23 mouse cellular contexts compared by ENCODE assay signal in genomic region chr12:31574506-31574905, GRCm38 (mm10). TPM values are rescaled to one million over a fixed set of nuclear protein-coding genes. Genes with fewer than 3 reads are reported as not detected.
A peak's percentile ranks its signal among the peaks of the same experiment; 100 is the strongest.
DNase-seq lines count a peak whose midpoint lies in the region; ATAC-seq and TF ChIP-seq lines count a peak whose summit lies in the region.
"Had no signal": no experiment of that assay in that cellular context is flagged by ENCODE, and none has a peak within 500 bp of the region (broad histone marks: within the 10 kb centered on the region; RNA-seq: fewer than 3 reads in every experiment).

No protein-coding gene starts in this region.

- H3K4me3 ChIP-seq in myocyte: no peak overlapping the region
- H3K4me3 ChIP-seq in liver, embryonic 11.5 days (ENCODE audit: low read depth, low read length): no peak overlapping the region
- H3K4me3 ChIP-seq: embryonic facial prominence, embryonic 10.5 days; embryonic facial prominence, embryonic 12.5 days; forebrain, embryonic 13.5 days; forebrain, embryonic 15.5 days had no signal

- peak; percentile 25 for DNase-seq in heart, adult 11 months
- no peak for DNase-seq in heart, postnatal 10 days
- peak; percentile 43 for DNase-seq in 416B (ENCODE audit: low read depth)
- peak; percentile 61 for DNase-seq in NIH3T3 (ENCODE audit: low read depth)
- no peak for DNase-seq in liver, embryonic 11.5 days (ENCODE audit: low spot score)
- DNase-seq in layer of hippocampus, adult 18-20 months (ENCODE audit: low spot score in 2 of 2): no peak
- no peak for DNase-seq in cerebellum, adult 8-10 months
- DNase-seq: adrenal gland, adult 2 months; adrenal gland, postnatal 10 days; cerebellum, adult 11 months; cerebellum, adult 18-20 months; cerebellum, adult 9-10 months; cerebellum, postnatal 10 days; cerebellum, postnatal 25 days; forebrain, postnatal 0 days had no signal

- H3K4me2 ChIP-seq in myocyte (ENCODE audit: low read depth): peak overlapping the region; percentile 25
- H3K4me2 ChIP-seq in liver, embryonic 11.5 days: no peak overlapping the region
- H3K4me2 ChIP-seq: embryonic facial prominence, embryonic 12.5 days; forebrain, embryonic 13.5 days; forebrain, embryonic 15.5 days had no signal

- ATAC-seq in liver, embryonic 11.5 days (replicated peaks; ENCODE audit: low FRiP score): no peak
- ATAC-seq: forebrain, embryonic 13.5 days; forebrain, embryonic 15.5 days; forebrain, postnatal 0 days had no signal

- no peaks in the 10 kb centered on the region for H3K27me3 ChIP-seq in myocyte (ENCODE audit: control insufficient read depth, insufficient read depth, insufficient read length)
- H3K27me3 ChIP-seq in liver, embryonic 11.5 days (replicated peaks; ENCODE audit: control insufficient read depth, insufficient read depth, low read length): no peaks in the 10 kb centered on the region
- H3K27me3 ChIP-seq: embryonic facial prominence, embryonic 12.5 days; forebrain, embryonic 13.5 days; forebrain, embryonic 15.5 days had no signal

- no peaks in the 10 kb centered on the region for H3K79me2 ChIP-seq in myocyte (ENCODE audit: control insufficient read depth, insufficient read depth)

- H3K4me1 ChIP-seq in liver, embryonic 11.5 days (replicated peaks; ENCODE audit: control insufficient read depth, insufficient read depth, low read length): no peaks in the 10 kb centered on the region
- H3K4me1 ChIP-seq: embryonic facial prominence, embryonic 10.5 days; embryonic facial prominence, embryonic 12.5 days; forebrain, embryonic 13.5 days; forebrain, embryonic 15.5 days had no signal

- TF ChIP-seq POLR2A in myocyte (IDR thresholded peaks at IDR 0.05; ENCODE audit: insufficient read length, low read depth): no peak

- no peak overlapping the region for H3K27ac ChIP-seq in liver, embryonic 11.5 days (ENCODE audit: low read depth, low read length)
- H3K27ac ChIP-seq: embryonic facial prominence, embryonic 10.5 days; embryonic facial prominence, embryonic 12.5 days; forebrain, embryonic 13.5 days; forebrain, embryonic 15.5 days had no signal

- no peaks in the 10 kb centered on the region for H3K36me3 ChIP-seq in myocyte (ENCODE audit: control insufficient read depth, insufficient read depth)
- H3K36me3 ChIP-seq in liver, embryonic 11.5 days (ENCODE audit: control insufficient read depth, insufficient read depth, low read length): no peaks in the 10 kb centered on the region
- H3K36me3 ChIP-seq: embryonic facial prominence, embryonic 10.5 days; embryonic facial prominence, embryonic 12.5 days; forebrain, embryonic 15.5 days had no signal

- H3K9me3 ChIP-seq in liver, embryonic 11.5 days (ENCODE audit: control insufficient read depth, low read length): no peaks in the 10 kb centered on the region
- H3K9me3 ChIP-seq: embryonic facial prominence, embryonic 10.5 days; embryonic facial prominence, embryonic 12.5 days; forebrain, embryonic 13.5 days; forebrain, embryonic 15.5 days had no signal

- 78% methylated on average over 5 of the region's 5 CpGs for WGBS in liver, embryonic 11.5 days

- H3K9ac ChIP-seq in liver, embryonic 11.5 days (ENCODE audit: low read depth, low read length): no peak overlapping the region
- H3K9ac ChIP-seq: embryonic facial prominence, embryonic 12.5 days; forebrain, embryonic 13.5 days; forebrain, embryonic 15.5 days; forebrain, postnatal 0 days had no signal

- intact Hi-C loops in heart, postnatal 10 days (cut with DNase I): no loop called here

- no peak overlapping the region for H3ac ChIP-seq in myocyte (ENCODE audit: control insufficient read depth, insufficient read length)

TF ChIP-seq in myocyte, 11 proteins besides CTCF, POLR2A, EP300 and RAD21:
- TF ChIP-seq TCF3 (IDR thresholded peaks at IDR 0.05; ENCODE audit: insufficient read length, low read depth) (no peak), POLR2AphosphoS2 (IDR thresholded peaks at IDR 0.05; ENCODE audit: insufficient read length, low read depth) (no peak), MYOD1 (IDR thresholded peaks at IDR 0.05; ENCODE audit: control insufficient read depth in 1 of 3, insufficient read length in 2 of 3, low read depth in 2 of 3) (no peak), MYOG (IDR thresholded peaks at IDR 0.05; ENCODE audit: control insufficient read depth in 1 of 3, insufficient read depth in 1 of 3, insufficient read length in 2 of 3, low read depth in 2 of 3) (no peak), REST (IDR thresholded peaks at IDR 0.05; ENCODE audit: insufficient read depth, insufficient read length) (no peak), E2F4 (IDR thresholded peaks at IDR 0.05; ENCODE audit: insufficient read depth) (no peak), USF1 (IDR thresholded peaks at IDR 0.05; ENCODE audit: low read depth) (no peak), TCF12 (IDR thresholded peaks at IDR 0.05; ENCODE audit: insufficient read depth, poor library complexity, severe bottlenecking) (no peak), CEBPB (IDR thresholded peaks at IDR 0.05; ENCODE audit: insufficient read depth, poor library complexity, severe bottlenecking) (no peak), SRF (IDR thresholded peaks at IDR 0.05; ENCODE audit: control insufficient read depth, insufficient read length, low read depth) (no peak), MAX (IDR thresholded peaks at IDR 0.05; ENCODE audit: low read depth) (no peak)

RNA-seq across cellular contexts. Expression of gene Slc26a4, which starts 14.7 kb away (rescaled TPM):
- under 1 TPM in 1 of 2 experiments, not detected in 1; 0.10 TPM for total RNA-seq in heart, postnatal 10 days (2021)
- 0.12 TPM for polyA plus RNA-seq in myocyte (2012; fragmentation: generic; extraction: Trizol)
- 0.08 TPM in 1 of 2 replicates, not detected in the other for polyA plus RNA-seq in liver, embryonic 11.5 days (2014; fragmentation: Nextera tagmentation; extraction: Ambion mirVana)
- 10 to 100 TPM; 11.5 to 12.0 TPM for total RNA-seq in layer of hippocampus, adult 18-20 months (2021)
- total RNA-seq: ES-E14 had no signal
- polyA plus RNA-seq: C2C12; forebrain, embryonic 11.5 days; forebrain, embryonic 13.5 days; forebrain, embryonic 15.5 days had no signal

RNA-seq across cellular contexts. Expression of gene Bcap29, which starts 60.0 kb away (rescaled TPM):
- 10 to 100 TPM; 22.7 to 26.0 TPM for total RNA-seq in heart, postnatal 10 days (2021)
- polyA plus RNA-seq in myocyte (2012; fragmentation: generic; extraction: Trizol): 9.3 TPM
- 67.9 and 69.0 TPM in 2 replicates for polyA plus RNA-seq in liver, embryonic 11.5 days (2014; fragmentation: Nextera tagmentation; extraction: Ambion mirVana)
- total RNA-seq in layer of hippocampus, adult 18-20 months (2021): 10 to 100 TPM; 37.6 to 44.9 TPM

Comparison
In these comparisons a context has a peak if more than half of its experiments do, and no peak if none do; other contexts are left out.
1. DNase-seq: peak in heart, adult 11 months (single experiment), 416B (single experiment) and NIH3T3 (single experiment); none in heart, postnatal 10 days (0 of 2), liver, embryonic 11.5 days (single experiment), layer of hippocampus, adult 18-20 months (0 of 2) and cerebellum, adult 8-10 months (single experiment).
2. RNA of gene Slc26a4, which starts 14.7 kb away (total RNA-seq): 11.5 to 12.0 TPM in layer of hippocampus, adult 18-20 months; 0.10 TPM in heart, postnatal 10 days; every median in the first group is over 10 times any median in the second.